Mouse (Mus musculus) G1E (cell line): ENCODE measurements at regions not wholly inside any gene's neighbourhood (a gene's known extent, or its start where the extent isn't known, plus 50 kb on each side); places are given as distances from the start of the nearest gene placed in this dataset.

ENCODE experiments used
- CTCF ChIP-seq: IDR thresholded peaks from 2 replicates; pipeline ENCODE4 v1.5.1; 2012; ENCODE audit warnings: low read depth, low read length, inconsistent platforms, mixed read lengths
- GATA2 ChIP-seq: IDR thresholded peaks from 2 replicates; pipeline ENCODE4 v1.6.1; 2012; ENCODE audit warnings: low read depth, low read length, inconsistent platforms, borderline replicate concordance
- POLR2AphosphoS5 ChIP-seq: IDR thresholded peaks from 2 replicates; pipeline ENCODE4 v1.6.1; 2012; ENCODE audit warnings: low read depth, low read length, inconsistent platforms; ENCODE audit not compliant: insufficient replicate concordance
- TAL1 ChIP-seq: conservative IDR thresholded peaks from 2 replicates; pipeline ENCODE4 v1.6.1; 2012; ENCODE audit warnings: low read depth, low read length, inconsistent platforms, mixed read lengths

GRCm38 (mm10) chr2:133204295-133204866, 258.7 kb upstream of the Fermt1 start:
- no peak for TF ChIP-seq GATA2
- TF ChIP-seq CTCF = no peak
- TF ChIP-seq POLR2AphosphoS5 = no peak
- TF ChIP-seq TAL1 = no peak
